Mouse (Mus musculus) lung, adult 2 months (tissue): ENCODE results near the gene Bnc1.

Source experiments
- CTCF ChIP-seq: fragments of 200-500 bp; IDR thresholded peaks from 2 replicates; pipeline ENCODE4 v1.5.1; 2011; ENCODE audit warnings: mild to moderate bottlenecking, low read length, control low read depth; ENCODE audit not compliant: insufficient read depth
- POLR2A ChIP-seq: fragments of 200-500 bp; IDR thresholded peaks from 2 replicates; pipeline ENCODE4 v1.6.1; 2011; ENCODE audit warnings: low read depth, mild to moderate bottlenecking, control low read depth, low read length, borderline replicate concordance; ENCODE audit errors: extremely low read depth

DNA sequence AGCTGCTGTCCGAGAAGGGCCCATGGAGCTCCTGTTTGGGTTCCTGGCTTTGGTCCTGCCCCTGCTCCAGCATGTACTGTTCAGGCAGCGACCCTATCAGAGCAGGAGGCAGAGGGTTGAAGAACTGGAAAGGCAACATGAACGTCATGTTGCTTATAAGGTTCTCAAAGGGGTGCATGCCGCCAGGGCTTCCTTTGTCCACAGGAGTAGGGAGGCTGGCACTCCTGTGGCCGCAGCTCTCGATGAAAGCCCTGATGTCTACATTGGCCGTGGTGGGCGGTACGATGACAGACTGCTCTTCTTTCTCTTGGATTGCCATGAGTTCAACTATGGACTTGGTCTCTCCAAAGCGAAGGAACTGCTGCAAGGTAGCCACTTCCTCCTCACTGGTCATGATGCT, 17.5 kb downstream of the Bnc1 start:
- TF ChIP-seq CTCF (no peak), POLR2A (no peak)
